Comparison of ENCODE assay signal across 19 mouse cellular contexts in genomic region chr4:88432412-88433024, GRCm38 (mm10).
"Had no signal": no experiment of that assay in that cellular context is flagged by ENCODE, and none has a peak within 500 bp of the region (broad histone marks: within the 10 kb centered on the region; RNA-seq: fewer than 3 reads in every experiment).

No protein-coding gene starts in this region.

- H3K27ac ChIP-seq: kidney, embryonic 15.5 days; limb, embryonic 10.5 days; limb, embryonic 13.5 days; liver, embryonic 14.5 days; lung, embryonic 15.5 days; neural tube, embryonic 12.5 days had no signal

- DNase-seq: kidney, adult 2 months; kidney, postnatal 14 days; kidney, postnatal 4 days; liver; liver, postnatal 0 days; lung, postnatal 10 days; lung, postnatal 4 days; midbrain, embryonic 14.5 days; retina, postnatal 1 day; right cerebral cortex, postnatal 25 days; thymus, adult 18-20 months; thymus, postnatal 36 days had no signal

- ATAC-seq: intestine, embryonic 16.5 days; liver, postnatal 0 days had no signal

- H3K4me1 ChIP-seq: kidney, embryonic 15.5 days; limb, embryonic 10.5 days; limb, embryonic 13.5 days; lung, embryonic 15.5 days; neural tube, embryonic 12.5 days had no signal

- H3K4me3 ChIP-seq: kidney, embryonic 15.5 days; limb, embryonic 10.5 days; limb, embryonic 13.5 days; lung, embryonic 15.5 days; neural tube, embryonic 12.5 days had no signal

- H3K36me3 ChIP-seq: kidney, embryonic 15.5 days; limb, embryonic 10.5 days; limb, embryonic 13.5 days; lung, embryonic 15.5 days; neural tube, embryonic 12.5 days had no signal
